Mouse (Mus musculus): ENCODE measurements at regions not wholly inside any gene's neighbourhood (a gene's known extent, or its start where the extent isn't known, plus 50 kb on each side); places are given as distances from the start of the nearest gene placed in this dataset.

DNA sequence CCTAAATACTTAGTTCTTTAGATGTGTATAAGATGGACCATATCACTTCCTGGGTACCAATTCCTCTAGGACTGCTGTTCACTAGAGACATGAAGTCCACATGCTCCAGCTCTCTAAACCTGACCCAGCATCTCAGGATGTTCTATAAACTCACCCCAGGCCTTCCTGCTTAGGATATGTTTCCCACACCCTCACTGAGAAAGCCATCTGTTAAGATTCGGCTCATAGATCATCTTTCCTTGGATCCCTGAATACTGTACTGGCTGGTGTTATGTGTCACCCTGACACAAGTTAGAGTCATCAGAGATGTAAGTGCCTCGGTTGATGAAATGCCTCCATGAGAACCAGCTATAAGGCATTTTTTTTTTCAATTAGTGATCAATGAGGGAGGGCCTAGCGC, 199.9 kb downstream of the Gm5426 start:
- no peaks in the 10 kb centered on the region for H3K36me3 ChIP-seq (ENCODE audit: control insufficient read depth in 1 of 2, insufficient read depth in 2 of 2, low read length in 2 of 2)
- no peak overlapping the region for H3K27ac ChIP-seq (ENCODE audit: control insufficient read depth, low read depth, low read length)
- TF ChIP-seq CHD1 (IDR thresholded peaks at IDR 0.05; ENCODE audit: low read depth, low read length), result no peak
- no peak for TF ChIP-seq MAFK (IDR thresholded peaks at IDR 0.05; ENCODE audit: borderline replicate concordance, low read depth, low read length)
- no peak for TF ChIP-seq TCF12 (IDR thresholded peaks at IDR 0.05; ENCODE audit: low read depth, low read length)
- no peak for TF ChIP-seq BHLHE40 (IDR thresholded peaks at IDR 0.05; ENCODE audit: borderline replicate concordance, low read depth, low read length)
- no peak for TF ChIP-seq HCFC1 (IDR thresholded peaks at IDR 0.05; ENCODE audit: low read depth, low read length)
- no peak for TF ChIP-seq GATA1 (IDR thresholded peaks at IDR 0.05; ENCODE audit: low read depth, low read length)
- TF ChIP-seq RAD21 (IDR thresholded peaks at IDR 0.05; ENCODE audit: low read depth, low read length), result no peak
- no peak for TF ChIP-seq ZC3H11A (IDR thresholded peaks at IDR 0.05; ENCODE audit: low read depth, low read length)
- no peak for TF ChIP-seq MAX (IDR thresholded peaks at IDR 0.05; ENCODE audit: low read length)
- no peak for TF ChIP-seq POLR2A (IDR thresholded peaks at IDR 0.05; ENCODE audit: control insufficient read depth in 1 of 2, insufficient read depth in 1 of 2, low read depth in 1 of 2, low read length in 2 of 2, poor library complexity in 1 of 2)
- no peak for TF ChIP-seq MYB (IDR thresholded peaks at IDR 0.05; ENCODE audit: low read depth, low read length)
- no peaks in the 10 kb centered on the region for H3K27me3 ChIP-seq (ENCODE audit: control insufficient read depth in 1 of 2, insufficient read depth in 2 of 2, low read length in 2 of 2)
- no peaks in the 10 kb centered on the region for H3K79me2 ChIP-seq (ENCODE audit: control insufficient read depth, insufficient read depth, low read length, poor library complexity)
- H3K4me1 ChIP-seq (ENCODE audit: control insufficient read depth in 1 of 2, insufficient read depth in 2 of 2, low read length in 2 of 2), result no peaks in the 10 kb centered on the region
- H3K9me3 ChIP-seq (replicated peaks; ENCODE audit: insufficient read depth, low read length), result no peaks in the 10 kb centered on the region
- no peak overlapping the region for H3K9ac ChIP-seq (ENCODE audit: control insufficient read depth, low read depth, low read length, poor library complexity, severe bottlenecking)
- DNase-seq (ENCODE audit: low read depth, low spot score), result no peak
- no peak overlapping the region for H3K4me3 ChIP-seq (ENCODE audit: control insufficient read depth in 1 of 2, insufficient read depth in 1 of 2, low read depth in 2 of 2, low read length in 2 of 2)

DNA sequence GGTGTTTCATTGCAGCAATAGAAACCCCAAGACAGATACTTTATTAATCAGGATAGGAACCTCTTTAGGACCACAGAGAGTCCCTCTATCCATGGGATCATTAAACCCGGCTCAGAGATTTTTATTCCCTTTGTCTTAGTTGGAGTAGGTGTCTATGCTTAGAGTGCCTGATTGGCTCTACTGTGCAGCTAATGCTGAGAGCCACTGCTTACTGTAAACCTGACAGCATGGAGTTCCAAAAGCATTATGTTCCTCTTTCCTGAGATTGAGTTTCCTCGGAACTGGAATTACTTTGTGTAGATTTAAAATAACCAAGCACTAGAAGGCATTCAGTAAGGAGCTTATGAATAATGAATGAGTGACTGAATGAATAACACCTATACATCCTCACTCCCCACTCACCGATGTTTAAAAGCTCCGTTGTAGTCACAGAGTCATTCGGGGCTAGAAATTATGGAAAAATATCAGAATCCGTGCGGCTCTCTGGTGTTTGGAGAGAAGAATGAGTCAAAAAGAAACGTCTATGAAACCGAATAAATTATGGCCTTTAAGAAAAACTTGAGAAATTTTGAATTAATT, 200.8 kb downstream of the Gm5426 start:
- Histone ChIP-seq H3K27me3 (ENCODE audit: control insufficient read depth in 1 of 2, insufficient read depth in 2 of 2, low read length in 2 of 2) (no peaks in the 10 kb centered on the region), H3K36me3 (ENCODE audit: control insufficient read depth in 1 of 2, insufficient read depth in 2 of 2, low read length in 2 of 2) (no peaks in the 10 kb centered on the region), H3K4me1 (ENCODE audit: control insufficient read depth in 1 of 2, insufficient read depth in 2 of 2, low read length in 2 of 2) (no peaks in the 10 kb centered on the region), H3K79me2 (ENCODE audit: control insufficient read depth, insufficient read depth, low read length, poor library complexity) (no peaks in the 10 kb centered on the region), H3K9ac (ENCODE audit: control insufficient read depth, low read depth, low read length, poor library complexity, severe bottlenecking) (no peak overlapping the region), H3K4me3 (ENCODE audit: control insufficient read depth in 1 of 2, insufficient read depth in 1 of 2, low read depth in 2 of 2, low read length in 2 of 2) (no peak overlapping the region), H3K27ac (ENCODE audit: control insufficient read depth, low read depth, low read length) (no peak overlapping the region), H3K9me3 (replicated peaks; ENCODE audit: insufficient read depth, low read length) (no peaks in the 10 kb centered on the region)
- no peak for TF ChIP-seq ZNF384 (IDR thresholded peaks at IDR 0.05; ENCODE audit: low read depth, low read length)
- TF ChIP-seq KAT2A (conservative IDR thresholded peaks at IDR 0.05; ENCODE audit: low read depth, low read length), result no peak
- TF ChIP-seq TCF12 (IDR thresholded peaks at IDR 0.05; ENCODE audit: low read depth, low read length), result no peak
- no peak for TF ChIP-seq GATA1 (IDR thresholded peaks at IDR 0.05; ENCODE audit: low read depth, low read length)
- TF ChIP-seq CHD1 (IDR thresholded peaks at IDR 0.05; ENCODE audit: low read depth, low read length), result no peak
- no peak for TF ChIP-seq ZC3H11A (IDR thresholded peaks at IDR 0.05; ENCODE audit: low read depth, low read length)
- TF ChIP-seq MAX (IDR thresholded peaks at IDR 0.05; ENCODE audit: low read length), result no peak
- TF ChIP-seq MAZ (IDR thresholded peaks at IDR 0.05; ENCODE audit: low read depth, low read length), result no peak
- no peak for TF ChIP-seq NRF1 (IDR thresholded peaks at IDR 0.05; ENCODE audit: insufficient read depth, low read depth, low read length, poor library complexity, severe bottlenecking)
- TF ChIP-seq ETS1 (IDR thresholded peaks at IDR 0.05; ENCODE audit: low read depth, low read length), result no peak
- TF ChIP-seq UBTF (IDR thresholded peaks at IDR 0.05; ENCODE audit: borderline replicate concordance, insufficient read depth, low read depth, low read length), result no peak
- no peak for TF ChIP-seq CHD2 (IDR thresholded peaks at IDR 0.05; ENCODE audit: low read length)
- no peak for TF ChIP-seq E2F4 (IDR thresholded peaks at IDR 0.05; ENCODE audit: borderline replicate concordance, low read depth, low read length)
- no peak for TF ChIP-seq MYB (IDR thresholded peaks at IDR 0.05; ENCODE audit: low read depth, low read length)
- DNase-seq (ENCODE audit: low read depth, low spot score), result no peak
